Mouse (Mus musculus) intestine, embryonic 15.5 days (tissue): ENCODE data around the gene Pfdn6. TPM values are rescaled to one million over a fixed set of nuclear protein-coding genes. Genes with fewer than 3 reads are reported as not detected.

Experiments
- ATAC-seq: fragments of 200-750 bp; cut with Nextera tagmentation; 2 replicates; pipeline ENCODE4 v1.8.0; 2017; ENCODE audit warnings: moderate TSS enrichment, moderate library complexity
- H3K27ac ChIP-seq: fragments of 300-500 bp; sonication (generic); 2 replicates; pipeline ENCODE4 v1.5.1; 2015; ENCODE audit warnings: mild to moderate bottlenecking, inconsistent platforms
- H3K27me3 ChIP-seq: fragments of 300-500 bp; sonication (generic); replicated peaks from 2 replicates; pipeline ENCODE4 v1.6.1; 2015; ENCODE audit warnings: inconsistent platforms
- H3K36me3 ChIP-seq: fragments of 300-500 bp; sonication (generic); 2 replicates; pipeline ENCODE4 v1.6.1; 2015; ENCODE audit warnings: inconsistent platforms
- H3K4me1 ChIP-seq: fragments of 300-500 bp; sonication (generic); replicated peaks from 2 replicates; pipeline ENCODE4 v1.6.1; 2015; ENCODE audit warnings: inconsistent platforms
- H3K4me2 ChIP-seq: fragments of 300-500 bp; sonication (generic); replicated peaks from 2 replicates; pipeline ENCODE4 v1.6.1; 2015; ENCODE audit warnings: mild to moderate bottlenecking, inconsistent platforms
- H3K4me3 ChIP-seq: fragments of 300-500 bp; sonication (generic); replicated peaks from 2 replicates; pipeline ENCODE4 v1.5.1; 2015; ENCODE audit warnings: inconsistent platforms
- H3K9ac ChIP-seq: fragments of 300-500 bp; sonication (generic); 2 replicates; pipeline ENCODE4 v1.6.1; 2015; ENCODE audit warnings: inconsistent platforms
- H3K9me3 ChIP-seq: fragments of 300-500 bp; sonication (generic); 2 replicates; pipeline ENCODE4 v1.6.1; 2016; ENCODE audit warnings: inconsistent platforms
- WGBS: fragments of 180-500 bp; shearing (Covaris S2); methylation state at CpG from one replicate; pipeline ENCODE4 v1.1.7; 2015; 5-methylcytosine and 5-hydroxymethylcytosine counted together
- polyA plus RNA-seq: library from polyadenylated mRNA; unstranded; fragments of >200 nt; fragmentation: Nextera tagmentation; extraction: Ambion mirVana; gene quantifications from 2 replicates; pipeline ENCODE4 v1.2.1, GENCODE M21; 2015

The Pfdn6 gene
- polyA plus RNA-seq, 1 experiment from 2014 or later = 159 TPM

- ATAC-seq = peak; percentile 12; the same call in 1 of the 2 replicates
- WGBS = 1% methylated on average over 26 of the region's 26 CpGs
- peaks cover 28% of the 10 kb centered on the region for H3K36me3 ChIP-seq
Observed at GRCm38 (mm10) chr17:33940981-33941380, 838 bp upstream of the Pfdn6 start.

GRCm38 (mm10) chr17:33938783-33939182 is 1.4 kb downstream of the Pfdn6 start:
- H3K4me2 ChIP-seq = peak overlapping the region; percentile 93
- peaks cover 22% of the 10 kb centered on the region for H3K4me1 ChIP-seq
- ATAC-seq = no peak
- peak overlapping the region; percentile 77; the same call in 1 of the 2 replicates for H3K9ac ChIP-seq
- H3K9me3 ChIP-seq = no peaks in the 10 kb centered on the region
- H3K27ac ChIP-seq = no peak overlapping the region
- peaks cover 16% of the 10 kb centered on the region for H3K36me3 ChIP-seq
- WGBS = 73% methylated on average over 11 of the region's 11 CpGs
- H3K4me3 ChIP-seq = peak overlapping the region; percentile 83; the same call in 1 of the 2 replicates
- H3K27me3 ChIP-seq = no peaks in the 10 kb centered on the region

More at GRCm38 (mm10) chr17:33940981-33941380, 838 bp upstream of the Pfdn6 start:
- Histone ChIP-seq H3K4me3 (peak overlapping the region; percentile 83), H3K27ac (no peak overlapping the region), H3K9ac (peak overlapping the region; percentile 69), H3K27me3 (no peaks in the 10 kb centered on the region), H3K4me1 (peaks cover 22% of the 10 kb centered on the region), H3K9me3 (no peaks in the 10 kb centered on the region), H3K4me2 (peak overlapping the region; percentile 93)

DNA sequence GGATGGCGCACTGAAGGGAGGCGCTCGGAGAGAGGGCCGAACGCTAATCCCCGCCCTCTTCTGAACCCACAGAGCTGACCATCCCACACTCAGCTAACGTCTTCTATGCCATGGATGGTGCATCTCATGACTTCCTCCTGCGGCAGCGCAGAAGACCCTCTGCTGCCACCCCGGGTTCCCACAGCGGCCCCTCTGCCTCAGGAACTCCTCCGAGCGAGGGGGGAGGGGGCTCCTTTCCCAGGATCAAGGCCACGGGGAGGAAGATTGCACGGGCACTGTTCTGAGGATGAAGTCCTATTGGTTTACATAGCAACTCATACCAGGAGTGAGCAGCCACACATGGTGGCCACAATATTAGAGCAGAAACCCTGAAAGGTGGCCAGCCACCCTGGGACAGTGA is 3.1 kb downstream of the Pfdn6 start:
- WGBS = 82% methylated on average over 15 of the region's 15 CpGs
- ATAC-seq = no peak

DNA sequence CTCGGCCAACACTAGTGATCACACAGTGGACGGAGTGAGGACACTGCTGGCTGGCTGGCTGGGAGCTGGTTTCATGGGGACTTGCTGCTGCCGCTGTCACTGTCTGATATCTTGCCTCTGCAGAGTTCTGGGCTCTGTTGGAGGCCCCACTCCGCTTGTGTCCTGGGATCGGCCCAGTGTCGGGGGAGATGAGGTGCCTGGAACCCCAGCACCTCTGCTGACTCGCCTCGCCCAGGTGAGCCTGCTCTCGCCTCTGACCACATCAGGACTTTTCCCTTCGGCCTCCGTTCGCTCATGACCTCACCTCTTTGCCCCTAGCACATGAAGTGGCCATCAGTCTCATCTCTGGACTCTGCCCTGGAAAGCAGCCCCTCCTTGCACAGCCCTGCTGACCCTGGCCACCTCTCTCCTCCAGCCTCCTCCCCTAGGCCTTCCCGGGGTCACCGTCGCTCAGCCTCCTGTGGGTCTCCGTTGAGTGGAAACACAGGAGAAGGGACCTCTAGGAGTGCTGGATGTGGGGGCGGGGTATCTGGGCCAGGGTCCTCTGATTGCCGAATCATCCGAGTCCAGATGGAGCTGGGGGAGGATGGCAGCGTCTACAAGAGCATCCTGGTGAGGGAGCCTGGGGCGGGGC is 4.6 kb downstream of the Pfdn6 start:
- Histone ChIP-seq H3K4me1 (peaks cover 20% of the 10 kb centered on the region), H3K4me2 (no peak overlapping the region), H3K36me3 (peaks cover 22% of the 10 kb centered on the region), H3K27me3 (no peaks in the 10 kb centered on the region), H3K4me3 (no peak overlapping the region), H3K9ac (no peak overlapping the region), H3K9me3 (no peaks in the 10 kb centered on the region), H3K27ac (no peak overlapping the region)
- 86% methylated on average over 21 of the region's 21 CpGs for WGBS
- ATAC-seq = no peak

More for the DNA sequence above, 3.1 kb downstream of the Pfdn6 start:
- Histone ChIP-seq H3K9me3 (no peaks in the 10 kb centered on the region), H3K36me3 (peaks cover 21% of the 10 kb centered on the region), H3K27me3 (no peaks in the 10 kb centered on the region), H3K4me2 (no peak overlapping the region), H3K4me3 (no peak overlapping the region), H3K4me1 (peaks cover 22% of the 10 kb centered on the region), H3K27ac (no peak overlapping the region), H3K9ac (no peak overlapping the region)

DNA sequence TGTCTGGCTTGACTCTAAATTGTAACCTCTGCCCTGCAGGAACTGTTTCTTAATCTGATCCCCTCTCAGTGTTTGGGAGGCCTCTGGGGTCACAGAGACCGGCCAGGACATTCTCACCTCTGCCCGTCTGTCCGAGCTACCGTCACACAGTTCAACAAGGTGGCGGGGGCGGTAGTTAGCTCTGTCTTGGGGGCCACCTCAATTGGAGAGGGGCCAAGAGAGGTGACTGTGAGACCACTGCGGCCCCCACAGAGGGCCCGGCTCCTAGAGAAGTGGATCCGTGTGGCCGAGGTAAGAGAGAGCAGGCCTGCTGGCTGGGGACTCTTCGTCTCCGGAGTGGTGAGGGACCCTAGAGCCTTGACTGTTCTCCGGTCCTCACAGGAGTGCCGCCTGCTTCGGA is 7.2 kb downstream of the Pfdn6 start:
- H3K4me2 ChIP-seq = no peak overlapping the region
- H3K9ac ChIP-seq = no peak overlapping the region
- peaks cover 15% of the 10 kb centered on the region for H3K4me1 ChIP-seq
- H3K27me3 ChIP-seq = no peaks in the 10 kb centered on the region
- H3K36me3 ChIP-seq = peaks cover 22% of the 10 kb centered on the region
- WGBS = 91% methylated on average over 15 of the region's 15 CpGs
- no peak for ATAC-seq
- H3K4me3 ChIP-seq = no peak overlapping the region
- H3K27ac ChIP-seq = no peak overlapping the region
- H3K9me3 ChIP-seq = no peaks in the 10 kb centered on the region

GRCm38 (mm10) chr17:33932448-33932847 is 7.7 kb downstream of the Pfdn6 start:
- no peak overlapping the region for H3K27ac ChIP-seq

DNA sequence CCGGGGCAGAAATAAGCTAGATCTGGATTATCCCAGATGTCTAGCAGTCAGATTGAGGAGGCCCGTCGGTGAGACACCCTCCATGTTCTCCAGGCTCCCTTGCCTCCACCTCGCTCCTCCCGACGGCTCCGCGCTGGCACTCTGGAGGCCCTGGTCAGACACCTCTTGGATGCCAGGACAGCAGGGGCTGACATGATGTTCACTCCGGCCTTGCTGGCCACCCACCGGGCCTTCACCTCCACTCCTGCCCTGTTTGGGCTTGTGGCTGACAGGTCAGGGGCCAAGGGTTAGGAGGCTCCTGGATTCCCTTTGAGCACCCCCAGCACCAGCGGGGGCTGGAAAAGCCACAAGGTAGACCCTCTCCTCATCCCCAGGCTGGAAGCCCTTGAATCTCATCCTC is 8.2 kb downstream of the Pfdn6 start:
- no peaks in the 10 kb centered on the region for H3K27me3 ChIP-seq
- H3K9ac ChIP-seq = no peak overlapping the region

More at GRCm38 (mm10) chr17:33932448-33932847, 7.7 kb downstream of the Pfdn6 start:
- ATAC-seq = no peak
- H3K9me3 ChIP-seq = no peaks in the 10 kb centered on the region
- H3K4me1 ChIP-seq = peaks cover 17% of the 10 kb centered on the region
- H3K9ac ChIP-seq = no peak overlapping the region
- H3K4me3 ChIP-seq = no peak overlapping the region
- peaks cover 23% of the 10 kb centered on the region for H3K36me3 ChIP-seq
- H3K27me3 ChIP-seq = no peaks in the 10 kb centered on the region
- H3K4me2 ChIP-seq = no peak overlapping the region
- WGBS = 88% methylated on average over 14 of the region's 14 CpGs

DNA sequence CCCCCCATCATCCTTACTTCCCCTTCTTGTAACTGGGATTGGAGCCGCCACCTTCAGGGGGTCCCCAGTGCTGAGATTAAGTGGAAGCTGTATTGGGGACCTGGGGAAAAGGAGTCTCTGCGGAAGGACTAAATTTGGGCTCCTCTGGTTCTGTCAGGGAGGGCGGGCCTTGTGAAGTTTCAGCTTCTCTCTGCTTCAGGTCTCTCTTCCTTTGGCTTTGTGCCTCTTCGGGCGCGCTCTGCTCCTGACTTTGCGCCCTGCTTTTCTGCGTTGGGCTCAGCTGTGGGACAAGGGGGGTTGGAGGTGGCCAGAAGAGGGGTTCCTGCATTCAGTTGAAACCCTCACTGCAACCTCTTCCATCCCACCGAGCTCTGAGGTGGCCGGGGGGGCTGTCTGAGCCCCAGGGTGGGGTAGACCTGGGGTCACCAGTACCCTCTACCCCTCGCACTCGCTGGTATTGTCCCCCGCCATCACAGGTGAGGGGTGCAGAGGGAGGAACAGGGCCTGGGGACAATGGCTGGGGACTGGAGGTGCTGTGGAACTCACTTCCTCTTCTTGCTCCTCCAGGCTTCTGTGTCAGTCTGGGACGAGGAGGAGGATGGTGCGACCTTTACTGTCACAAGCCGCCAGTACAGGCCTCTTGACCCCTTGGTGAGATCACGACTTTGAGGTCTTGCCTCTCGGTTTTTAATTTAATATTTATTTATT is 8.8 kb downstream of the Pfdn6 start:
- Histone ChIP-seq H3K36me3 (peaks cover 16% of the 10 kb centered on the region; the same call in 1 of the 2 replicates), H3K27ac (0 out of 2 replicates have a peak overlapping the region, but pooled peaks have one; percentile 9), H3K9ac (peak overlapping the region; percentile 86), H3K4me1 (peaks cover 17% of the 10 kb centered on the region), H3K27me3 (no peaks in the 10 kb centered on the region), H3K4me2 (peak overlapping the region; percentile 97), H3K4me3 (peak overlapping the region; percentile 88), H3K9me3 (no peaks in the 10 kb centered on the region)
- WGBS = 40% methylated on average over 18 of the region's 18 CpGs
- no peak for ATAC-seq

More for the DNA sequence above, 8.2 kb downstream of the Pfdn6 start:
- ATAC-seq = no peak
- H3K4me2 ChIP-seq = no peak overlapping the region
- H3K4me3 ChIP-seq = no peak overlapping the region
- no peaks in the 10 kb centered on the region for H3K9me3 ChIP-seq
- 93% methylated on average over 11 of the region's 11 CpGs for WGBS
- peaks cover 18% of the 10 kb centered on the region; the same call in 1 of the 2 replicates for H3K36me3 ChIP-seq
- H3K4me1 ChIP-seq = peaks cover 17% of the 10 kb centered on the region
- no peak overlapping the region for H3K27ac ChIP-seq

DNA sequence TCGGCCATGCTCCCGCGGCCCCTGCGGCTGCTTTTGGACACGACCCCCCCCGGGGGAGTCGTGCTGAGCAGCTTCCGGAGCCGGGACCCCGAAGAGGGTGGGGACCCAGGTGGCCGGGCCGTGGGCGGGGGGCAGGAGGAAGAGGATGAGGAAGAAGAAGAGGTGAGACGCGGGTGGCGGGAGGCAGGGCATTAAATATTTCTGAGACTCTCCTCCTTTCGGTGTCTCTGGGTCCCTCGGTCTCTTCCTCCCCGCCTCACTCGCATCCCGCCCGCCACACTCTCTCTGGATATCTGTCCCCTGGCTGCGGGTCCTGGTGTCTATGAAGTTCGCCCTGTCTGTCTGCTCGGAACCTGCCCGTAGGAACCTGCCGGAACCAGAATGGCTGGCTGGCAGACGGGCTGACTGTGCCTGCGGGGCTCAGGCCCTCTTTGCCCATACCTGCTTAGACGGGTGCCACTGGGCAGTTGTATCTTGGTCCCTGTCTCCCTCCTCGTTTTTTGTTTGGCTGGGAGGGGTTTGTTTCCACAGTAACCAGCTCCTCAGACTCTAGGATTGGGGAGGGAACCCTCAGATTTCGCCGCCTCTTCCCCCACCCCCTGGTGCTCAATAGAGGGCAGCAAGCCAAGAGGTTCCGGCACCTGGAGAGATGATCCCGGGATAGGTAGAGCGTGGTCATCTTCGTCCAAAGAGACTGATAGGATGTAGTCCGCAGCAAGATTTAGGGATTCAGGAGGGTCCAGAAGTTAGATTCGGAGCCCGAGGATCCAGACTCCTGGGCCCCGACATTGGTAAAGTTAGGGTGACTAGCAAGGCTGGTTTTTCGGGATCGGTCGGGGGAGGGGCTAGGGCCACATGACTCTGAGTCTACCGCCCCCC is 9.6 kb downstream of the Pfdn6 start:
- H3K9me3 ChIP-seq = no peaks in the 10 kb centered on the region
- H3K27me3 ChIP-seq = no peaks in the 10 kb centered on the region
- peaks cover 17% of the 10 kb centered on the region for H3K4me1 ChIP-seq
- under 1% methylated on average over 44 of the region's 45 CpGs for WGBS
- peak overlapping the region; percentile 97 for H3K27ac ChIP-seq
- ATAC-seq = peak; percentile 19; the same call in 1 of the 2 replicates
- H3K9ac ChIP-seq = peak overlapping the region; percentile 86
- H3K4me2 ChIP-seq = peak overlapping the region; percentile 97
- peaks cover 17% of the 10 kb centered on the region for H3K36me3 ChIP-seq
- H3K4me3 ChIP-seq = peak overlapping the region; percentile 88

- under 1% methylated on average over 77 of the region's 80 CpGs for WGBS
- H3K4me3 ChIP-seq = peak within 1 kb of the TSS; percentile 88
- peak within 1 kb of the TSS; percentile 97 for H3K4me2 ChIP-seq
- ATAC-seq = peak; percentile 87
- peak within 1 kb of the TSS; percentile 86 for H3K9ac ChIP-seq
- no peaks in the 10 kb centered on the region for H3K27me3 ChIP-seq
- H3K27ac ChIP-seq = peak within 1 kb of the TSS; percentile 97
- H3K4me1 ChIP-seq = peaks cover 17% of the 10 kb centered on the region
- no peaks in the 10 kb centered on the region for H3K9me3 ChIP-seq
- peaks cover 19% of the 10 kb centered on the region for H3K36me3 ChIP-seq
Observed at GRCm38 (mm10) chr17:33929371-33930279, 10.5 kb downstream of the Pfdn6 start, which contains the start of gene Rgl2. Gene Rgl2 (plus strand): TSS chr17:33929543.
